Mouse (Mus musculus): Measurements from ENCODE around the gene Rab25.

DNA sequence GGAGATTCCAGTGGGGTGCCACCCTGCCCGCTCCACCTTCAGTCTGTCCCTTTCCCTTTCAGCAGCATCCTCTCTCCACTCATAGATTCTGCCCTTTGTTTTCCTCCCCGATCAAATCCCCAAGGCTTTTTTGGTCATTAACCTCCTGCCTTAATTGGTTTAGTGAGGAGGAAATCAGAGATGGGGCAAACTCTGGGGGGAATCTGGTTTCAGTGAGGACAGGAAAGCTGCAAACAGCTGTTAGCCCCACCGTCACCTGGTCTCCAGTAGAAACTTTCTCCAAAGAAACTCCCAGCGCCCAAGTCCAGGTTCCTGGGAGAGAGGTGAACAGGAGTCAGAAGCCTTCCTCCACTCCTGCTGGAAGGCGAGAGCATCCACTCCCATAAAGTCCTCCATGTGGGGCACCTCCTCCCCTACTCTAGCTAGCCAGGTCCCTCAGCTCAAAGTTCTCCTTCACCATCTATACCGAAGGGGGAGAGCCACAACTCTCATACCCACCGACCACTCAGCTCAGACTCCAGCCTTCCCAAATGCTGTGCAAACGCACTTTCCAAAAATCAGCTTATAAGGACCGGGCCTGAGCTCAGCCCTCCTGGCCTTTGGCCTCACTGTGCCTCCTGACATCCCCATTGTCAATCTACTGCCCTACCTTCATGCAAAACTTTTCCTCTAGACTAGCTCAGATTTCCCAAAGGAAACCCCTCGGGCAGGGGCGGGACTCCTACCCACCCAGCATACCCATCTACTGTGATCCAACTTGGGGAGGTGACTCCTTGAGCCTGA lies 17.8 kb downstream of the Rab25 start:
- TF ChIP-seq CTCF (IDR thresholded peaks at IDR 0.05; ENCODE audit: control insufficient read depth, insufficient read depth, insufficient replicate concordance, low read depth, low read length) = no peak
- TF ChIP-seq POLR2A (IDR thresholded peaks at IDR 0.05; ENCODE audit: control insufficient read depth, low read depth, low read length) = no peak

All from testis, adult 2 months (tissue).